23 mouse cellular contexts compared by ENCODE assay signal in genomic region chr2:127897718-127898117, GRCm38 (mm10). TPM values are rescaled to one million over a fixed set of nuclear protein-coding genes. Genes with fewer than 3 reads are reported as not detected.
A peak's percentile ranks its signal among the peaks of the same experiment; 100 is the strongest.
DNase-seq lines count a peak whose midpoint lies in the region; ATAC-seq and TF ChIP-seq lines count a peak whose summit lies in the region.
"Had no signal": no experiment of that assay in that cellular context is flagged by ENCODE, and none has a peak within 500 bp of the region (broad histone marks: within the 10 kb centered on the region; RNA-seq: fewer than 3 reads in every experiment).

No protein-coding gene starts in this region.

- no peak for TF ChIP-seq CTCF in layer of hippocampus, adult 2 months (conservative IDR thresholded peaks at IDR 0.05)

- no peak overlapping the region for H3K9ac ChIP-seq in intestine, embryonic 16.5 days (ENCODE audit: low read depth, low read length)
- H3K9ac ChIP-seq: embryonic facial prominence, embryonic 12.5 days; forebrain, embryonic 13.5 days had no signal

- H3K4me2 ChIP-seq in intestine, embryonic 16.5 days (ENCODE audit: low read depth, low read length), result no peak overlapping the region
- H3K4me2 ChIP-seq: embryonic facial prominence, embryonic 12.5 days; forebrain, embryonic 13.5 days; liver, embryonic 11.5 days; midbrain, embryonic 11.5 days had no signal

- H3K4me3 ChIP-seq in intestine, embryonic 16.5 days (ENCODE audit: low read length), result no peak overlapping the region
- no peak overlapping the region for H3K4me3 ChIP-seq in layer of hippocampus, adult 2 months
- H3K4me3 ChIP-seq: embryonic facial prominence, embryonic 12.5 days; erythroblast, embryonic 14.5 days; forebrain, embryonic 13.5 days; hindbrain, embryonic 10.5 days; left cerebral cortex, adult 2 months; limb, embryonic 10.5 days had no signal

- WGBS in intestine, embryonic 16.5 days, result 52% methylated on average over 5 of the region's 5 CpGs

- no peaks in the 10 kb centered on the region for H3K9me3 ChIP-seq in intestine, embryonic 16.5 days (ENCODE audit: control insufficient read depth, low read length)
- H3K9me3 ChIP-seq: embryonic facial prominence, embryonic 12.5 days; forebrain, embryonic 13.5 days; hindbrain, embryonic 10.5 days; limb, embryonic 10.5 days had no signal

- no peaks in the 10 kb centered on the region for H3K27me3 ChIP-seq in intestine, embryonic 16.5 days (replicated peaks; ENCODE audit: control insufficient read depth, insufficient read depth, low read length)
- H3K27me3 ChIP-seq: embryonic facial prominence, embryonic 12.5 days; forebrain, embryonic 13.5 days had no signal

- no peaks in the 10 kb centered on the region for H3K4me1 ChIP-seq in intestine, embryonic 16.5 days (ENCODE audit: control insufficient read depth, insufficient read depth, low read length)
- H3K4me1 ChIP-seq: embryonic facial prominence, embryonic 12.5 days; forebrain, embryonic 13.5 days; limb, embryonic 10.5 days had no signal

- peak; percentile 6 for DNase-seq in kidney, adult 11 months
- no peak for DNase-seq in kidney, postnatal 10 days
- DNase-seq in A20 (ENCODE audit: low read depth, low spot score), result peak; percentile 50
- peak; percentile 41 for DNase-seq in retina, embryonic 14.5 days (ENCODE audit: low spot score)
- DNase-seq in embryo, embryonic 10 days (ENCODE audit: low spot score), result no peak
- no peak for DNase-seq in layer of hippocampus, adult 2 months (ENCODE audit: low spot score in 2 of 2)
- DNase-seq: adrenal gland, adult 8-10 months; cerebellum, adult 9-10 months; gastrocnemius, postnatal 14 days; layer of hippocampus, adult 9-11 months; lung, adult 2 months; thymus, postnatal 25 days had no signal

- ATAC-seq in intestine, embryonic 16.5 days, result 0 out of 2 replicates have a peak, but pooled peaks have one; percentile 44
- ATAC-seq: forebrain, embryonic 13.5 days had no signal

- H3K27ac ChIP-seq in intestine, embryonic 16.5 days (ENCODE audit: low read length), result no peak overlapping the region
- no peak overlapping the region for H3K27ac ChIP-seq in layer of hippocampus, adult 2 months
- H3K27ac ChIP-seq: embryonic facial prominence, embryonic 12.5 days; forebrain, embryonic 13.5 days; hindbrain, embryonic 10.5 days; left cerebral cortex, adult 2 months; limb, embryonic 10.5 days had no signal

- H3K36me3 ChIP-seq in intestine, embryonic 16.5 days (ENCODE audit: control insufficient read depth, insufficient read depth, low read length), result no peaks in the 10 kb centered on the region
- H3K36me3 ChIP-seq: embryonic facial prominence, embryonic 12.5 days; hindbrain, embryonic 10.5 days; limb, embryonic 10.5 days had no signal

RNA-seq across cellular contexts. Expression of gene Acoxl, which starts 59.0 kb away (rescaled TPM):
- 0.10 and 0.17 TPM in 2 replicates for polyA plus RNA-seq in intestine, embryonic 16.5 days (2015; fragmentation: Nextera tagmentation; extraction: Ambion mirVana)
- not detected for total RNA-seq in layer of hippocampus, adult 2 months (2021)
- total RNA-seq: heart, adult 8-10 months; left cerebral cortex, adult 2 months had no signal
- polyA plus RNA-seq: cortical plate, adult 2 months; erythroblast, embryonic 14.5 days; forebrain, embryonic 13.5 days had no signal

Comparison
In these comparisons a context has a peak if more than half of its experiments do, and no peak if none do; other contexts are left out.
1. DNase-seq: peak in kidney, adult 11 months (single experiment), A20 (single experiment) and retina, embryonic 14.5 days (single experiment); none in kidney, postnatal 10 days (single experiment), embryo, embryonic 10 days (single experiment) and layer of hippocampus, adult 2 months (0 of 2).